Mouse (Mus musculus) embryonic facial prominence, embryonic 13.5 days (tissue): Measurements from ENCODE around the gene Fam118b. TPM values are rescaled to one million over a fixed set of nuclear protein-coding genes. Genes with fewer than 3 reads are reported as not detected.

ENCODE experiments used
- ATAC-seq: fragments of 200-750 bp; cut with Nextera tagmentation; 2 replicates; pipeline ENCODE4 v1.8.0; 2017; ENCODE audit warnings: low read depth; ENCODE audit not compliant: insufficient number of reproducible peaks, insufficient read depth, low FRiP score, low TSS enrichment
- H3K27ac ChIP-seq: fragments of 300-500 bp; sonication (generic); 2 replicates; pipeline ENCODE4 v1.5.1; 2015; ENCODE audit warnings: moderate library complexity, mild to moderate bottlenecking, inconsistent platforms
- H3K27me3 ChIP-seq: fragments of 300-500 bp; sonication (generic); 2 replicates; pipeline ENCODE4 v1.6.1; 2015; ENCODE audit warnings: mild to moderate bottlenecking, inconsistent platforms
- H3K36me3 ChIP-seq: fragments of 300-500 bp; sonication (generic); 2 replicates; pipeline ENCODE4 v1.6.1; 2015; ENCODE audit warnings: mild to moderate bottlenecking, inconsistent platforms
- H3K4me1 ChIP-seq: fragments of 300-500 bp; sonication (generic); 2 replicates; pipeline ENCODE4 v1.6.1; 2015; ENCODE audit warnings: inconsistent platforms
- H3K4me2 ChIP-seq: fragments of 300-500 bp; sonication (generic); 2 replicates; pipeline ENCODE4 v1.6.1; 2015; ENCODE audit warnings: moderate library complexity, mild to moderate bottlenecking, inconsistent platforms
- H3K4me3 ChIP-seq: fragments of 300-500 bp; sonication (generic); 2 replicates; pipeline ENCODE4 v1.5.1; 2015; ENCODE audit warnings: mild to moderate bottlenecking, inconsistent platforms
- H3K9ac ChIP-seq: fragments of 300-500 bp; sonication (generic); 2 replicates; pipeline ENCODE4 v1.6.1; 2015; ENCODE audit warnings: mild to moderate bottlenecking, inconsistent platforms
- H3K9me3 ChIP-seq: fragments of 300-500 bp; sonication (generic); 2 replicates; pipeline ENCODE4 v1.6.1; 2016; ENCODE audit warnings: inconsistent platforms
- WGBS: fragments of 180-500 bp; shearing (Covaris S2); methylation state at CpG from one replicate; pipeline ENCODE4 v1.1.7; 2015; ENCODE audit warnings: mixed read lengths; 5-methylcytosine and 5-hydroxymethylcytosine counted together
- polyA plus RNA-seq: library from polyadenylated mRNA; unstranded; fragments of >200 nt; fragmentation: Nextera tagmentation; extraction: Ambion mirVana; gene quantifications from 2 replicates; pipeline ENCODE4 v1.2.1, GENCODE M21; 2015

Gene Fam118b
- polyA plus RNA-seq = 53.2 and 61.4 TPM in 2 replicates

DNA sequence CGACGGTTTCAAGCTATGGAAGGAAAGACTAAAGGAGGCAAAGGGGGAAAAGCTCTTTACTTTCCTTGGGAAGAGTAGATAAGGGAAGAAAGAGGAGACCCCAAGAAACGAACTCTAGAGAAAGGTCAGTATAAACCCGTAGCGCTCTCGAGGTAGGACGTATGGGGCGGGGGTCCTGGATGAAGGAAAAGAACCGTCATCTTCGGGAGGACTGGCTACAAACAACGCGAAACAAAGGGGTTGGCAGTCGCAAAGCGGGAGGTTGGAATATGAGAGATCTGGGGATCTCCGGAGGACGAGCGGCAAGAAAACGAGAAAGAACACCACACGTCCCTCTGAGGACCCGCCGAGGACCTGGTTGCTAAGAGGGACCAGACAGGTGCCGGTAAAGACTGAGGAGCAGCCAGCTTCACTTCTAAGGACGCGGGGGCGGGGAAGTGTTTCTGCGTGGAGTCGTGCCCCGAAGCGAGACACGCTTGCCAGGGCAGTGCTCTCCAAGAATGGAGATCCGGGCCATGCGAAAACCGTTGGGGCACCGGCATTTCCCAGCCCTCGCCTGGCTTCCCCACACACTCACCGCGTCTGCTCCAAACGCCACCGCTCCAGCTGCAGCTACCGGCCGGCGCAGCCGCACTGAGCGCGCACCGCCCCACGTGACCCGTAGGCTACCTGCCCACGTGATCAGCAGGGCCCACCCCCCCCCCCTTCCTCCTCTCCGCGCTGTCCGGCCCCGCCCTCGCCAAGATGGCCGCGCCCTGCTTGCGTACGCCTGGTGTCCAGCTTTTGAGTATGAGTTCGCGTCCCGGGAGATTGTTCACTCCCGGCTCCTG, at the start of gene Fam118b, which contains the start of gene Rpusd4:
TSS of gene Fam118b (minus strand) at position 660 of the 830 bp plus-strand sequence.
TSS of gene Rpusd4 (plus strand) at position 720 of the 830 bp plus-strand sequence.
- peak; percentile 94 for ATAC-seq
- WGBS = under 1% methylated on average over 60 of the region's 62 CpGs
- Histone ChIP-seq H3K9me3 (no peaks in the 10 kb centered on the region), H3K27me3 (no peaks in the 10 kb centered on the region), H3K4me3 (peak within 1 kb of the TSS; percentile 83), H3K4me1 (peaks cover 16% of the 10 kb centered on the region), H3K36me3 (peaks cover 23% of the 10 kb centered on the region), H3K9ac (peak within 1 kb of the TSS; percentile 85), H3K27ac (peak within 1 kb of the TSS; percentile 71), H3K4me2 (peak within 1 kb of the TSS; percentile 80)

DNA sequence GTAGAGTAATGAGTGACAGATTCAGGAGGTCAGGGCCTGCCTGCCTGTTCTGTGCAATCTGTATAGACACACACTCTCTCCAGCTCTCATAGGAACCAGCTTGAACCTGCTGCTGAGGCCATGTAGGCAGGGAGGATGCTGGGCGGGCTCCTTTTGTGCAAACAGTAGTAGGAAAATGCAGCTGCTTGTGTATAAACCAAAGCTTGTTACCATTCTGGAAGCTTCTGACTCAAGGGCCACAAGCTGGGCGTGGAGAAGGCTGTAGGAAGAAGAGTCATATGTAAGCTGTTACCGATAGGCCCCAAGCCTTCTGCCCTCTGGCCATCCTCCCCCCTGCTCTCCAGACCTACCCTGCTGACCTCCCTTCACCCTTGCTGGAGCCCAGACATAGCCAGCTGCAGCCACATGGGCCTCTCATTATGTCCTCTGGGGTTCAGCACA, 49.2 kb upstream of the Fam118b start:
- Histone ChIP-seq H3K4me3 (no peak overlapping the region), H3K4me2 (no peak overlapping the region), H3K27ac (peak overlapping the region; percentile 39), H3K4me1 (peaks cover 56% of the 10 kb centered on the region), H3K36me3 (no peaks in the 10 kb centered on the region), H3K9ac (no peak overlapping the region), H3K27me3 (no peaks in the 10 kb centered on the region), H3K9me3 (no peaks in the 10 kb centered on the region)
- ATAC-seq = no peak
- WGBS = 42% methylated on average over 3 of the region's 3 CpGs

DNA sequence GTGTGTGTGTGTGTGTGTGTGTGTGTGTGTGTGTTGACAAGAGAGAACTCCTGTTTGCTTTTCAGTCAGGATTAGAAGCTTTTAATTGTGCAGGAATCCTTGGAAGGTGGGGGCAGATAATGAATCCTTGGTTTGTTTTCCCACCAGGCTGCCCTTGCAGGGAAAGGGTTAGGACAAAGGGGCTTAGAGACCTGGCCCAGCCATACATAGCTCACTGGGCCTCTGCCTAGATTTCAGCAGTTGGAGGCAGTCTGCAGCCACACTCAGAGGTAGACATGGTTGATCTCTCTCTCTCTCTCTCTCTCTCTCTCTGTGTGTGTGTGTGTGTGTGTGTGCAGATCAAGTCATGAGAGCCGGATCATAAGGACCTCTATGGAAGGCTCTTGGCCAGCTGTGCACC, 46.6 kb upstream of the Fam118b start:
- ATAC-seq = no peak
- H3K4me1 ChIP-seq = peaks cover 56% of the 10 kb centered on the region
- no peak overlapping the region for H3K27ac ChIP-seq
- 31% methylated on average over 1 of the region's 1 CpGs for WGBS
- no peaks in the 10 kb centered on the region for H3K9me3 ChIP-seq
- no peak overlapping the region for H3K4me3 ChIP-seq
- H3K36me3 ChIP-seq = no peaks in the 10 kb centered on the region
- no peaks in the 10 kb centered on the region for H3K27me3 ChIP-seq
- no peak overlapping the region for H3K9ac ChIP-seq
- H3K4me2 ChIP-seq = no peak overlapping the region

DNA sequence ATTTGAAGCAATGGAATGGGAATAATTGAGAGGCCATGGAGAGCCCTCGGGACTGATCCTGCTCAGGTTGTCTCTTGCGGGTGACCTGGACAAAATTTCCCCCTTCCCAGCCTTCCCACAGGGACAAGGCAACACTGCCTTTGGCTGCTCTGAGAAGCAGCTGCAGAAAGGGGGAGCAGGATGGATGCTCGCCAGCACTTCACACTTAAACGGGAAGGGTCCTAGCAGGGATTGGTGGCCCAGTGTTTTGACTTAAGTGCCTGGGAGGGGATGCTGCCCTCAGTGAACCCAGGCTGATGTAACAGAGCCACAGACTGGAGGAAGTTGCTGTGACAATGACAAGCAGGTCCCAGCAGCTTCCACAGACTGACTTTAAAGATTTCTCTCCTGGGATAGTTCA, 46.0 kb upstream of the Fam118b start:
- Histone ChIP-seq H3K9ac (0 out of 2 replicates have a peak overlapping the region, but pooled peaks have one; percentile 23), H3K27ac (0 out of 2 replicates have a peak overlapping the region, but pooled peaks have one; percentile 17), H3K4me3 (no peak overlapping the region), H3K36me3 (no peaks in the 10 kb centered on the region), H3K4me1 (peaks cover 50% of the 10 kb centered on the region), H3K27me3 (no peaks in the 10 kb centered on the region), H3K4me2 (no peak overlapping the region), H3K9me3 (no peaks in the 10 kb centered on the region)
- no peak for ATAC-seq
- 21% methylated on average over 4 of the region's 4 CpGs for WGBS

DNA sequence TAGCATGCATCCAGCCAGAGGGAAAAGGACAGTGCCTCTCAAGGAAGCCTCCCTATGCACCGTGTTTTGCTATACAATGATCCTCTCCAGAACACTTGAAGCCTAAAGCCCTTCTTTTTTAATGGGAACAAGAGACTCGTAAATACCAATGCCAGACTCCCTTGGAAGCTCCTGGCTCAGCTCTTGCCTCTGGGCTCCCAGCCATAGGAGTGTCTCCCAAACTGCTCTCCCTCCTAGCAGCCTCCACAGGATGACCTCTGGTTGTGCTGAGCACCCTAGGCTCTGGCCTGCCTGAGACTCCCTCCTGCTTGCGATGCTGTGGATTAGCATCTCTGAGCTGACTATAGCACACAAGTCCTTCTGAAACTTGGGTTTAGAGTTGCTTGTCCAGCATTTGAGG, 44.9 kb upstream of the Fam118b start:
- H3K4me1 ChIP-seq = peaks cover 39% of the 10 kb centered on the region
- no peaks in the 10 kb centered on the region for H3K36me3 ChIP-seq
- ATAC-seq = no peak
- no peak overlapping the region for H3K4me3 ChIP-seq
- H3K27ac ChIP-seq = no peak overlapping the region
- H3K27me3 ChIP-seq = no peaks in the 10 kb centered on the region
- no peak overlapping the region for H3K4me2 ChIP-seq
- no peaks in the 10 kb centered on the region for H3K9me3 ChIP-seq
- H3K9ac ChIP-seq = no peak overlapping the region
- 64% methylated on average over 3 of the region's 3 CpGs for WGBS

DNA sequence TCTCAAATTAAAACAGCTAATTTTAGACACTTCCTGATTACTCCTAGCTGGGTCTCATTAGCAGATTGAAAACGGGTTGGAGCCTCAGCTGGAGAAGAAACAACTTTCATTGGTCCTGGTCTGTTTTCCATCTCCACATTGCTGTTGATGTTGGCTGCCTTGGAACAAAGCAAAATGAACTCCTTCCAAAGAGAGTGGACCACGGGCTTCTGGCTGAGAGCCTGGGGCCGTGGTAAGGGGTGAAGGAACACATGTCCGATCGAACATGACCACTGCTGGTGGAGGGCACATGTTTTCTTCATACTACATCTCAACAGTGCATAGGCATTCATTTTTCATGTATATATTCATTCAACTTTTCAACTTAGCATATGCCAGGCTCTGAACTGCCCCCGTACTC, 42.8 kb upstream of the Fam118b start:
- Histone ChIP-seq H3K4me1 (peaks cover 27% of the 10 kb centered on the region), H3K27ac (peak overlapping the region; percentile 56; the same call in 1 of the 2 replicates)

DNA sequence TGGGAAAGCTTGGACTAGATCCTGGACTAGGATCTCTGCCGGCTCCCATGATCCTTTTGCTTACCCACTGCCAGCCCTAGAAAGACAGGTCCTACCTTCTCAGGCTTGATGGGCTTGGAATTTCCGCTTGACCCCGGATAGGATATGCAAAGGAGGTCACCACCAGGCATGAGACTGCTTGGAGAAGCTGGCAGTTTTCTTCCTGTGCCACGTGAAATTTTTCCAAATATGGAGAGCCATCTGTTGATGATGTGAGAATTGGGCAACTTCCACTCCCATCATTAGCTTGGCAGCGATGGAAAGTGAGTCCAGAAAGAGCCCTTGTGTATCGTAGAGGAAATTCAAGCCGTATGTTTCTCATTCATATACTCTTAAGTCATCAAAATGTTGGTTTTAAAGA, 39.9 kb upstream of the Fam118b start:
- ATAC-seq = no peak
- H3K36me3 ChIP-seq = no peaks in the 10 kb centered on the region
- no peak overlapping the region for H3K4me2 ChIP-seq
- H3K9me3 ChIP-seq = no peaks in the 10 kb centered on the region
- H3K4me1 ChIP-seq = peaks cover 2% of the 10 kb centered on the region
- H3K9ac ChIP-seq = no peak overlapping the region
- no peak overlapping the region for H3K4me3 ChIP-seq
- H3K27me3 ChIP-seq = no peaks in the 10 kb centered on the region
- 0 out of 2 replicates have a peak overlapping the region, but pooled peaks have one; percentile 4 for H3K27ac ChIP-seq
- WGBS = 51% methylated on average over 7 of the region's 7 CpGs

More for the DNA sequence above, 42.8 kb upstream of the Fam118b start:
- H3K4me3 ChIP-seq = no peak overlapping the region
- H3K27me3 ChIP-seq = no peaks in the 10 kb centered on the region
- no peak for ATAC-seq
- WGBS = 60% methylated on average over 6 of the region's 6 CpGs
- H3K36me3 ChIP-seq = no peaks in the 10 kb centered on the region
- no peaks in the 10 kb centered on the region for H3K9me3 ChIP-seq
- no peak overlapping the region for H3K9ac ChIP-seq
- H3K4me2 ChIP-seq = no peak overlapping the region

DNA sequence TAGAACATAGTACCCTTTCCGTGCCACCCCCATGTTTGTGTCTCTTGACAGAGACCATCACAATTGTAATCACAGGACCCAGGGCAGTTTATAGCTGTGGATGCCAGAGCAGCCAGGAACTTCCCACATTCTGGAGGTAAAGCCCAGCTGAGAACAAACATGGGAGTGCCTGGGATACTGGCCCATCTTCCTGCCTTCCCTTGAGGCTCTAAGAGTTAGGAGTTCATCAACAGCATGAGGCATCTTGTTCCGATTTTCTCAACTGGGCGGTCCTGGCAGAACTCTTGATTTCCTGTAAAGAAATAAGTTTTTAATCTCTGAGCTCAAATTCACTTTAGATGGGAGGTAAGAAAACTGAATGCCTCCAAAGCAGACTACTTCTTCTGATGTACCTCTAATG, 34.6 kb upstream of the Fam118b start:
- Histone ChIP-seq H3K27me3 (no peaks in the 10 kb centered on the region), H3K27ac (no peak overlapping the region), H3K4me2 (no peak overlapping the region), H3K9me3 (no peaks in the 10 kb centered on the region), H3K9ac (no peak overlapping the region), H3K4me1 (no peaks in the 10 kb centered on the region), H3K4me3 (no peak overlapping the region), H3K36me3 (no peaks in the 10 kb centered on the region)
- 63% methylated on average over 3 of the region's 3 CpGs for WGBS
- no peak for ATAC-seq

DNA sequence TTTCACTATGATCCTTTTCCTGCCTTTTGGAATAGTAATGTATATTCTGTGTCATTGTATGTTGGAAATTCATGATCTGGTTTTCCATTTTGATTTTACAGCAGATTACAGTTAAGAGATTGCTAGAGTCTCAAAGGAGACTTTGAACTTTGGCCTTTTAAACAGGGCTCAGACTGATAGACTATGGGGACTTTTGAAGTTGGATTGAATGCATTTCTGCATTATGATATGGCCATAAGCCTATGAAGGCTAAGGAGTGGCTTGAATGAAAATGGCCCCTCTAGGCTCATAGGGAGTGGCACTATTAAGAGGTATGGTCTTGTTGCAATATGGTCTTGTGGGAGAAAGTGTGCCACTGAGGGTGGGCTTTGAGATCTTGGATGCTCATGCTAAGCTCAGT, 30.2 kb upstream of the Fam118b start:
- Histone ChIP-seq H3K4me1 (no peaks in the 10 kb centered on the region), H3K9ac (no peak overlapping the region), H3K4me2 (no peak overlapping the region), H3K36me3 (no peaks in the 10 kb centered on the region), H3K27me3 (no peaks in the 10 kb centered on the region), H3K27ac (no peak overlapping the region), H3K4me3 (no peak overlapping the region), H3K9me3 (0 out of 2 replicates have a peak, but pooled peaks cover 2% of the 10 kb centered on the region)
- no peak for ATAC-seq

DNA sequence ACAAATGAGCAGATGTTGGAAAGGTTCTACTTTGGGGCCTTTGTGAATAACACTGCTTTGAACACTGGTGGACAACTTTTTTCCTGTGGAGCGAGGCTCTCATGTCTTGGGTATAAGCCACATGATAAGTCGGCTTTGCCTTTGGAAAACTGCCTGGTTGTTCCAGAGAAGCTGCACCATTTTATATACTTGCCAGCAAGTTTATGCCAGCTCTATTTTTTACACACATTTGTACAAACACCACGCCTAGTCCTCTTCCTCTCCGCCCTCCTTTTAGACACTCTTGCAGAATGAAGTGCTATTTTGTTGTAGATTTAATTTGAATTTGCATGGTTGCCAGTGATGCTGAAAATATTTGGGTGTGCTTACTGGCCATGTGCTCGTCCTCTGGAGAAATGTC, 25.9 kb upstream of the Fam118b start:
- no peak overlapping the region for H3K4me2 ChIP-seq
- H3K36me3 ChIP-seq = no peaks in the 10 kb centered on the region
- H3K9ac ChIP-seq = no peak overlapping the region
- 81% methylated on average over 5 of the region's 5 CpGs for WGBS
- no peak overlapping the region for H3K27ac ChIP-seq
- peaks cover 14% of the 10 kb centered on the region; the same call in 1 of the 2 replicates for H3K4me1 ChIP-seq
- no peaks in the 10 kb centered on the region for H3K27me3 ChIP-seq
- H3K9me3 ChIP-seq = 0 out of 2 replicates have a peak, but pooled peaks cover 2% of the 10 kb centered on the region
- no peak overlapping the region for H3K4me3 ChIP-seq
- ATAC-seq = no peak

DNA sequence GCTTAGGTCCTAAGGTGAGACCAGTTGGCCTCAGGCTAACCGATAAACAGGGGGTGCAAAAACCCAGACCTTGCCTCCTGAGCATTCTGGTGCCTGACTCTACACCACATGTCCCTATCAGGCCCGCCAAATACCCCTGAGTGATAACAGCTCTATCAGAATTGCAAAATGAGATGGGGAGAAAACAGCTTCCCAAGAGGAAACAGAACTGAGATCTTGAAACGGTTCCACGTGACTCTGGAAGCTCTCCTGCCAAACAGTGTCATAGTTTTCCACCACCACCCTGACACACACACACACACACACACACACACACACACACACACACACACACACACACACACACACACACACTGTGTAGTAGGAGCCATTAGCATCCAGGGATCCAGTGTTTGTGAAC, 23.3 kb upstream of the Fam118b start:
- no peak overlapping the region for H3K9ac ChIP-seq
- no peak for ATAC-seq
- H3K4me3 ChIP-seq = no peak overlapping the region
- H3K4me1 ChIP-seq = peaks cover 14% of the 10 kb centered on the region; the same call in 1 of the 2 replicates
- H3K27ac ChIP-seq = no peak overlapping the region
- 79% methylated on average over 4 of the region's 4 CpGs for WGBS
- no peaks in the 10 kb centered on the region for H3K27me3 ChIP-seq
- H3K36me3 ChIP-seq = no peaks in the 10 kb centered on the region
- no peaks in the 10 kb centered on the region for H3K9me3 ChIP-seq
- H3K4me2 ChIP-seq = no peak overlapping the region

DNA sequence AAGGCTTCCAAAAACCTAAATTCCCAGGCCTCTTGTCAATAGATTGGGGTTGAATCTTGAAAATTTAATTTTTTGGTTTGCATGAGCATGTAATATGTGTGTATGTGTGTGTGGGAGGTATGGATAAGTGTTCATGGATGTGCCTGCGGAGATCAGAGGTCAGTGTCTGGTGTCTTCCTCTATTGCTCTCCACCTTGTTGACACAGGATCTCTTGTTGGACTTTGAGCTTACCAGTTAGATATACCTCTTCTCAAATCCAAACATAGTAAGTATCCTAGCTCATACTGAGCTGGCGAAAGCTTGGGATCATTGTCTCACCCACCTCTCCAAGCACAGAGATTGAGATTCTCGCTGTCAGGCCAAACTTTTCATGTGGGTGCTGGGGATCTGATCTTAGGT, 22.8 kb upstream of the Fam118b start:
- Histone ChIP-seq H3K4me3 (no peak overlapping the region), H3K4me2 (no peak overlapping the region), H3K27ac (no peak overlapping the region), H3K4me1 (peaks cover 14% of the 10 kb centered on the region; the same call in 1 of the 2 replicates), H3K9me3 (no peaks in the 10 kb centered on the region), H3K9ac (no peak overlapping the region), H3K36me3 (no peaks in the 10 kb centered on the region), H3K27me3 (no peaks in the 10 kb centered on the region)
- 88% methylated on average over 3 of the region's 3 CpGs for WGBS
- no peak for ATAC-seq
